Mouse (Mus musculus) cortical plate, adult 2 months (tissue): Measurements from ENCODE around the gene Abcg1.

Experiments
- CTCF ChIP-seq: fragments of 200-500 bp; IDR thresholded peaks from 2 replicates; pipeline ENCODE4 v1.5.1; 2011; ENCODE audit warnings: mild to moderate bottlenecking, control low read depth, low read length; ENCODE audit not compliant: insufficient read depth; ENCODE audit errors: extremely low read depth
- POLR2A ChIP-seq: fragments of 200-500 bp; IDR thresholded peaks from 2 replicates; pipeline ENCODE4 v1.6.1; 2011; ENCODE audit warnings: mild to moderate bottlenecking, low read length, control low read depth; ENCODE audit not compliant: insufficient read depth; ENCODE audit errors: extremely low read depth

DNA sequence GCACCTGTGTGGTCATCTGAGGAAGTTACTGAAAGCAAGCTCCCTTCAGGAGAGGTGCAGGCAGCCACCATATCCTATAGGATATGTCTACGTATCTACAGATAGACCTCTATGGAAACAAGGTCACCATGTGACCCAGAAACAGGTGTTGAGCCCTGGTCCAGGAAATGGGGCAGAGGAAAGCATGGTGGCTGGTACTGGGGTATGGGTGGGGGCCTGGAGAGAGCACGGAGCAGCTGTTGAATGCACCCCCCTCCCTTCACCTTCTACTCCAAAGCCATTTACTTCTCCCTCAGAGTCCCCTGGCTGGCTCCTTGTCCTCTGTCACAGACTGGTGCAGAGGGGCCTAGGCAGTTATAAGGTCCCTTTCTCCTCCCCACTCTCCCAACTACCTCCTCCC is 106.3 kb downstream of the Abcg1 start:
- TF ChIP-seq CTCF (no peak), POLR2A (no peak)
